Mouse (Mus musculus) CH12.LX (cell line): ENCODE data around the gene Twsg1. TPM values are rescaled to one million over a fixed set of nuclear protein-coding genes. Genes with fewer than 3 reads are reported as not detected.

ENCODE experiments used
- DNase-seq: peaks from one replicate; pipeline ENCODE4 v3.0.0-alpha.2; 2013; ENCODE audit errors: extremely low read depth
- H3K27ac ChIP-seq: 2 replicates; pipeline ENCODE4 v1.5.1; 2012; ENCODE audit warnings: low read depth, mild to moderate bottlenecking, control low read depth, moderate library complexity; ENCODE audit not compliant: insufficient read depth
- H3K27me3 ChIP-seq: replicated peaks from 2 replicates; pipeline ENCODE3; 2012; ENCODE audit warnings: inconsistent platforms
- H3K36me3 ChIP-seq, 2 experiments: replicated peaks in 1 of 2; 2 replicates each; pipeline versions ENCODE3 to v1.6.1; 2012; ENCODE audit warnings: inconsistent platforms in 1 of 2, low read length in 1 of 2, mild to moderate bottlenecking in 1 of 2, mixed read lengths in 1 of 2, moderate library complexity in 1 of 2; ENCODE audit not compliant: control insufficient read depth in 1 of 2, insufficient read depth in 1 of 2
- H3K4me1 ChIP-seq, 2 experiments: 2 replicates each; pipeline ENCODE4 v1.6.1; 2012; ENCODE audit warnings: inconsistent platforms in 1 of 2, moderate library complexity in 1 of 2; ENCODE audit not compliant: insufficient read depth in 2 of 2, control insufficient read depth in 1 of 2
- H3K4me2 ChIP-seq: 2 replicates; pipeline ENCODE4 v1.6.1; 2012; ENCODE audit warnings: low read depth, mild to moderate bottlenecking, control low read depth; ENCODE audit not compliant: poor library complexity, insufficient read depth, severe bottlenecking
- H3K4me3 ChIP-seq, 3 experiments: fragments of 150-350 bp in 1 of 3; sonication (generic) in 1 of 3; replicated peaks in 1 of 3; 2 replicates each; pipeline versions ENCODE3 to v1.5.1; 2011 to 2012; ENCODE audit warnings: low read depth in 2 of 3, low read length in 2 of 3, mild to moderate bottlenecking in 2 of 3, moderate library complexity in 2 of 3, control low read depth in 1 of 3, improper control_type of control experiment in 1 of 3, inconsistent platforms in 1 of 3, mixed read lengths in 1 of 3; ENCODE audit not compliant: poor library complexity in 1 of 3
- H3K79me2 ChIP-seq: replicated peaks from 2 replicates; pipeline ENCODE4 v1.6.1; 2012; ENCODE audit warnings: mild to moderate bottlenecking, moderate library complexity; ENCODE audit not compliant: control insufficient read depth, poor library complexity, insufficient read depth, severe bottlenecking; ENCODE audit errors: extremely low read depth
- H3K9ac ChIP-seq: 2 replicates; pipeline ENCODE4 v1.6.1; 2012; ENCODE audit warnings: low read depth, mild to moderate bottlenecking, control low read depth, moderate library complexity; ENCODE audit not compliant: insufficient read depth
- H3K9me3 ChIP-seq: replicated peaks from 2 replicates; pipeline ENCODE3; 2012; ENCODE audit warnings: low read length, inconsistent platforms, mixed read lengths
- BHLHE40 ChIP-seq: IDR thresholded peaks from 2 replicates; pipeline ENCODE4 v1.6.1; 2011; ENCODE audit warnings: mild to moderate bottlenecking, low read depth, low read length, improper control_type of control experiment
- CHD1 ChIP-seq: IDR thresholded peaks from 2 replicates; pipeline ENCODE4 v1.6.1; 2012; ENCODE audit warnings: low read depth, low read length, improper control_type of control experiment, inconsistent platforms
- E2F4 ChIP-seq: IDR thresholded peaks from 2 replicates; pipeline ENCODE4 v1.6.1; 2011; ENCODE audit warnings: low read depth, low read length, improper control_type of control experiment; ENCODE audit not compliant: insufficient replicate concordance
- ELF1 ChIP-seq: IDR thresholded peaks from 2 replicates; pipeline ENCODE4 v1.6.1; 2014; ENCODE audit warnings: low read depth, mild to moderate bottlenecking, inconsistent platforms, low read length, improper control_type of control experiment
- EP300 ChIP-seq: IDR thresholded peaks from 2 replicates; pipeline ENCODE4 v1.6.1; 2011; ENCODE audit warnings: low read length, improper control_type of control experiment
- ETS1 ChIP-seq: conservative IDR thresholded peaks from 2 replicates; pipeline ENCODE4 v1.6.1; 2012; ENCODE audit warnings: low read depth, mild to moderate bottlenecking, inconsistent platforms, low read length, improper control_type of control experiment, moderate library complexity
- GABPA ChIP-seq: IDR thresholded peaks from 2 replicates; pipeline ENCODE4 v1.6.1; 2012; ENCODE audit warnings: low read depth, low read length, improper control_type of control experiment, inconsistent platforms; ENCODE audit not compliant: insufficient replicate concordance
- HCFC1 ChIP-seq: IDR thresholded peaks from 2 replicates; pipeline ENCODE4 v1.6.1; 2012; ENCODE audit warnings: low read depth, mild to moderate bottlenecking, inconsistent platforms, low read length, improper control_type of control experiment
- JUND ChIP-seq: conservative IDR thresholded peaks from 2 replicates; pipeline ENCODE4 v1.6.1; 2011; ENCODE audit warnings: low read depth, low read length, improper control_type of control experiment
- MAFK ChIP-seq: IDR thresholded peaks from 2 replicates; pipeline ENCODE4 v1.6.1; 2011; ENCODE audit warnings: low read length, improper control_type of control experiment; ENCODE audit not compliant: insufficient replicate concordance
- MAX ChIP-seq: IDR thresholded peaks from 2 replicates; pipeline ENCODE4 v1.6.1; 2011; ENCODE audit warnings: low read length, improper control_type of control experiment
- MAZ ChIP-seq: IDR thresholded peaks from 2 replicates; pipeline ENCODE4 v1.6.1; 2012; ENCODE audit warnings: low read depth, mild to moderate bottlenecking, inconsistent platforms, low read length, improper control_type of control experiment, moderate library complexity
- MEF2A ChIP-seq: IDR thresholded peaks from 2 replicates; pipeline ENCODE4 v1.6.1; 2014; ENCODE audit warnings: low read depth, mild to moderate bottlenecking, inconsistent platforms, low read length, improper control_type of control experiment, borderline replicate concordance
- MXI1 ChIP-seq: IDR thresholded peaks from 2 replicates; pipeline ENCODE4 v1.6.1; 2011; ENCODE audit warnings: mild to moderate bottlenecking, low read depth, low read length, improper control_type of control experiment
- MYC ChIP-seq: IDR thresholded peaks from 2 replicates; pipeline ENCODE4 v1.6.1; 2011; ENCODE audit warnings: low read depth, mild to moderate bottlenecking, improper control_type of control experiment, low read length
- NELFE ChIP-seq: IDR thresholded peaks from 2 replicates; pipeline ENCODE4 v1.6.1; 2011; ENCODE audit warnings: low read depth, low read length, improper control_type of control experiment
- NRF1 ChIP-seq: IDR thresholded peaks from 2 replicates; pipeline ENCODE4 v1.6.1; 2014; ENCODE audit warnings: low read depth, mild to moderate bottlenecking, inconsistent platforms, low read length, improper control_type of control experiment, moderate library complexity
- PAX5 ChIP-seq: IDR thresholded peaks from 2 replicates; pipeline ENCODE4 v1.6.1; 2012; ENCODE audit warnings: low read length, inconsistent platforms, mixed read lengths
- POLR2A ChIP-seq: IDR thresholded peaks from 2 replicates; pipeline ENCODE4 v1.6.1; 2011; ENCODE audit warnings: low read depth, mild to moderate bottlenecking, improper control_type of control experiment, low read length
- POLR2AphosphoS2 ChIP-seq: IDR thresholded peaks from 2 replicates; pipeline ENCODE4 v1.6.1; 2011; ENCODE audit warnings: low read depth, low read length, improper control_type of control experiment
- RAD21 ChIP-seq: IDR thresholded peaks from 2 replicates; pipeline ENCODE4 v1.6.1; 2011; ENCODE audit warnings: low read depth, mild to moderate bottlenecking, low read length, improper control_type of control experiment, moderate library complexity
- RCOR1 ChIP-seq: conservative IDR thresholded peaks from 2 replicates; pipeline ENCODE4 v1.6.1; 2012; ENCODE audit warnings: low read depth, mild to moderate bottlenecking, inconsistent platforms, low read length, improper control_type of control experiment
- SIN3A ChIP-seq: IDR thresholded peaks from 2 replicates; pipeline ENCODE4 v1.6.1; 2012; ENCODE audit warnings: low read length, improper control_type of control experiment, inconsistent platforms
- SMC3 ChIP-seq: IDR thresholded peaks from 2 replicates; pipeline ENCODE4 v1.6.1; 2011; ENCODE audit warnings: low read depth, low read length, improper control_type of control experiment
- UBTF ChIP-seq: IDR thresholded peaks from 2 replicates; pipeline ENCODE4 v1.6.1; 2012; ENCODE audit warnings: low read depth, mild to moderate bottlenecking, inconsistent platforms, low read length, improper control_type of control experiment, moderate library complexity
- USF1 ChIP-seq: IDR thresholded peaks from 2 replicates; pipeline ENCODE4 v1.6.1; 2014; ENCODE audit warnings: low read depth, mild to moderate bottlenecking, inconsistent platforms, low read length, improper control_type of control experiment
- USF2 ChIP-seq: conservative IDR thresholded peaks from 2 replicates; pipeline ENCODE4 v1.6.1; 2011; ENCODE audit warnings: low read depth, low read length, improper control_type of control experiment
- ZKSCAN1 ChIP-seq: IDR thresholded peaks from 2 replicates; pipeline ENCODE4 v1.6.1; 2012; ENCODE audit warnings: low read depth, inconsistent platforms, low read length, improper control_type of control experiment, borderline replicate concordance
- ZMIZ1 ChIP-seq: IDR thresholded peaks from 2 replicates; pipeline ENCODE4 v1.6.1; 2012; ENCODE audit warnings: low read depth, mild to moderate bottlenecking, inconsistent platforms, low read length, improper control_type of control experiment
- dilution Hi-C: fragments of 300-500 bp; cut with MboI; formaldehyde crosslinking; loops from 2 replicates; pipeline ENCODE4 v1.14.3; 2020; ENCODE audit warnings: low sequenced_read_pairs; ENCODE audit not compliant: extremely low pct_unique_long_range_greater_than_20kb, extremely low pct_ligation_motif_present
- in situ Hi-C: fragments of 300-500 bp; cut with MboI; formaldehyde crosslinking; loops from 3 replicates; pipeline ENCODE4 v1.14.3; 2019; ENCODE audit warnings: low sequenced_read_pairs, low pct_ligation_motif_present, low pct_unique_long_range_greater_than_20kb, mixed read lengths
- polyA plus RNA-seq: library from polyadenylated mRNA; unstranded; fragments of >175 nt; gene quantifications from 2 replicates; pipeline ENCODE4 v1.2.1, GENCODE M21; 2012; ENCODE audit warnings: low read depth; ENCODE audit not compliant: insufficient read length
- total RNA-seq, 2 experiments: library from RNA; depleted of rRNA; stranded (reverse); fragments of 300-350 nt in 1 of 2; fragments of >200 nt in 1 of 2; gene quantifications; 2 replicates each; pipeline ENCODE4 v1.2.3; 2012 to 2014

Gene Twsg1
- total and polyA plus RNA-seq, 3 experiments: 12.6 to 17.4 (median 13.4) TPM

- TF ChIP-seq MAZ: no peak
- no peak for TF ChIP-seq USF1
- TF ChIP-seq BHLHE40: no peak
- no peak for TF ChIP-seq NELFE
- TF ChIP-seq PAX5: no peak
- no peak for TF ChIP-seq POLR2AphosphoS2
- TF ChIP-seq MYC: no peak
- no peak for TF ChIP-seq MAFK
- TF ChIP-seq, all 38 proteins: peak for 0
- peaks cover 11 to 12% of the 10 kb centered on the region in 2 experiments for H3K4me1 ChIP-seq
- no peaks in the 10 kb centered on the region for H3K27me3 ChIP-seq
- H3K9me3 ChIP-seq: peaks cover 4% of the 10 kb centered on the region
- H3K36me3 ChIP-seq: peaks cover 29 to 44% of the 10 kb centered on the region in 2 experiments
- no peaks in the 10 kb centered on the region for H3K79me2 ChIP-seq
- no peak overlapping the region for H3K27ac ChIP-seq
- dilution Hi-C loops: no loop called here
- H3K4me3 ChIP-seq: no peak overlapping the region
- no peak overlapping the region for H3K9ac ChIP-seq
- no peak overlapping the region for H3K4me2 ChIP-seq
- no peak for DNase-seq
- in situ Hi-C loops: no loop called here
Observed at GRCm38 (mm10) chr17:65930158-65930826, 20.7 kb downstream of the Twsg1 start.

- in situ Hi-C loops (no loop called here), dilution Hi-C loops (no loop called here)
- Histone ChIP-seq H3K9me3 (peaks cover 4% of the 10 kb centered on the region), H3K27ac (no peak overlapping the region), H3K27me3 (no peaks in the 10 kb centered on the region), H3K4me3 (no peak overlapping the region), H3K4me2 (no peak overlapping the region), H3K79me2 (no peaks in the 10 kb centered on the region), H3K9ac (no peak overlapping the region), H3K36me3 (peaks cover 33 to 48% of the 10 kb centered on the region in 2 experiments), H3K4me1 (peaks cover 11 to 12% of the 10 kb centered on the region in 2 experiments)
- DNase-seq: peak; percentile 72
- no peak for TF ChIP-seq HCFC1
- TF ChIP-seq GABPA: no peak
- peak; percentile 89 for TF ChIP-seq BHLHE40
- peak; percentile 83 for TF ChIP-seq EP300
- TF ChIP-seq NRF1: 0 out of 2 replicates have a peak, but pooled peaks have one; percentile 18
- no peak for TF ChIP-seq E2F4
- TF ChIP-seq CHD1: no peak
- peak; percentile 80 for TF ChIP-seq JUND
- no peak for TF ChIP-seq POLR2AphosphoS2
- no peak for TF ChIP-seq SMC3
- TF ChIP-seq MYC: peak; percentile 60; the same call in 1 of the 2 replicates
- TF ChIP-seq ETS1: peak; percentile 88
- peak; percentile 39; the same call in 1 of the 2 replicates for TF ChIP-seq MAX
- peak; percentile 61; the same call in 1 of the 2 replicates for TF ChIP-seq MEF2A
- TF ChIP-seq SIN3A: peak; percentile 75
- no peak for TF ChIP-seq USF1
- TF ChIP-seq NELFE: no peak
- TF ChIP-seq RAD21: no peak
- peak; percentile 54; the same call in 1 of the 2 replicates for TF ChIP-seq MAFK
- no peak for TF ChIP-seq USF2
- no peak for TF ChIP-seq ELF1
- no peak for TF ChIP-seq MAZ
- TF ChIP-seq RCOR1: peak; percentile 87
- peak; percentile 62 for TF ChIP-seq MXI1
- TF ChIP-seq ZKSCAN1: no peak
- no peak for TF ChIP-seq POLR2A
- TF ChIP-seq PAX5: no peak
- TF ChIP-seq ZMIZ1: no peak
- TF ChIP-seq UBTF: no peak
Observed at GRCm38 (mm10) chr17:65929319-65929978, 21.6 kb downstream of the Twsg1 start.
